Mouse (Mus musculus) gastrocnemius, postnatal 10 days (tissue): ENCODE measurements around the gene Cygb. TPM values are rescaled to one million over a fixed set of nuclear protein-coding genes. Genes with fewer than 3 reads are reported as not detected.
A peak's percentile ranks its signal among the peaks of the same experiment; 100 is the strongest.
"Not testable (repeated sequence)": the region's sequence is repeated elsewhere in the genome, so short reads cannot be mapped to it uniquely, and the experiment has no call there.

Experiments
- DNase-seq: peaks from one replicate; pipeline ENCODE4 v3.0.0; 2021; ENCODE audit warnings: mixed read lengths
- total RNA-seq, 2 experiments: library from RNA; stranded (reverse); gene quantifications; 2 replicates each; pipeline ENCODE4 v1.2.3; 2021

Gene Cygb
- total RNA-seq, 2 experiments from 2014 or later, result 26.6 to 30.3 TPM

DNA sequence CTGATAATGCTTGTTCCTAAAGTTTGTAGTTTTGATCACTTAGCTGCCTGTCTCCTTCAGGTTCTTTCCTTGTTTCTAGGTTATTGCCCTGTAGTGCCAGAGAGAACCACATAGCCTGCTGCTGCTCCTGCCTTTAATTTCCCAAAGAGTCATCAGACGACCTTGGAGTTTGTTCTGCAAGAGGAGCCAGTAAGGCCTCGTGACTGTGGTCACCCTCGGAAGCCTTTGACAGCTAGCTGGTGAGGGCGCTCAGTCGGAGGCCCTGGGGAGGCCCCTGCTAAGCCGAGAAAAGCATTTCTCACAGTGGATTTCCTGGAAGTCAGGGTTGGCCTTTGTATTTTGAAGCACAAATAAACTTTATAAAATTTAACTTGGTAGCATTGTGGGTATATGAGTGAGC, 21.3 kb upstream of the Cygb start:
- DNase-seq, result not testable (repeated sequence)

DNA sequence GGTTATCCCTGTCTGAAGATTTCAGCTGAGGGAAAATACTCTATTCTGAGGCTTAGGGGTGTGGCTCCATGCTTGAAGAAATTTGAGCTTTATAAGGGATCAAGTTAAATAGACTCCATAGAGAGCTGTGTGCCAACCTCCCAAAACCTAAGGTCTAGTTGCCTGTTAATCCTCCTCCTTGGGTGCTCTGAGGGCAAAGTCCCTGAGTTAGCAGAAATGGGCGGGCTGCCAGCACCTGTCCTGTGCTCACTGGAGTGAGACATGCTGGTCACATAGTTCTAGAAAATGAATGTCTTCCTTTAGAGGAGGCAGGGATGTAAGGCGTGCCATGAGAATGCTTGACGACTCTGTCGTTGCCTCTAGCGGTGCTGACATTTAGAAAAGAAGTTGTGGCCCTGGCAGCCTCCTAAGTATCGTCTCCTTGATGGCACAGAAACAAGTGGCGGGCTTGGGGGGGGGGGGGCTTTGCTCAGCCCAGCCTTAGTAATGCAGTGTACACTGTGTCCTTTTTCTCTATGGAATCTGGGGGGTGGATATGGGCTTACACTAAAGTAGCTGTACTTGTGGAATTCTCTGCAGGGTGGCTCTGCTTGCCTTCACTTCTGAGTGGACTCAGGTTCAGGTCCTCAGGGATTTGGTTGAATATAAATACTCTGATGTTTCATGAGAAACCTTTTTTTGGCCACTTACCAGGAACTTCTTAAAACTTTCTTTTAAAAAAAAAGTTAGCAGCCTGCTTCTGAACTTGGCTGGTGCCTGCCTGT, 20.7 kb upstream of the Cygb start:
- peak; percentile 45 for DNase-seq

DNA sequence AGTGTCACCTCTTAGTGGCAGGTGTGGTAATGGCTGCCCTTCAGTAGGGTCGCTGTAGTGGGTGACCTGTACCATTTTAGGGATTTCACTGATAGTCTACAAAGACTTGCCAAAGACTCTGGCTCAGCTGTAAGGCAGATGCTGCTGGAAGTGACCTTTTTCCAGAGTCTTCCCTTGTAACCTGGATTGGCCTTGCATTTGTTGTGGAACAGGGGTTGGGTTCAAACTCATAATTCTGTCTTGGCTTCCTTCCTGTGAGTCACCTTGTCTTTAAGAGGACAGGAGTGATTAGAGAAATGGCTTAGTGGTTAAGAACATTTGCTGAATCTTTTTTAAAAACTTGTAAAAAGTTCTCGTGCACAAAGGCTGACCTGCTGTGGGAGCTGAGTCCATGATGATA, 19.3 kb upstream of the Cygb start:
- DNase-seq, result no peak

DNA sequence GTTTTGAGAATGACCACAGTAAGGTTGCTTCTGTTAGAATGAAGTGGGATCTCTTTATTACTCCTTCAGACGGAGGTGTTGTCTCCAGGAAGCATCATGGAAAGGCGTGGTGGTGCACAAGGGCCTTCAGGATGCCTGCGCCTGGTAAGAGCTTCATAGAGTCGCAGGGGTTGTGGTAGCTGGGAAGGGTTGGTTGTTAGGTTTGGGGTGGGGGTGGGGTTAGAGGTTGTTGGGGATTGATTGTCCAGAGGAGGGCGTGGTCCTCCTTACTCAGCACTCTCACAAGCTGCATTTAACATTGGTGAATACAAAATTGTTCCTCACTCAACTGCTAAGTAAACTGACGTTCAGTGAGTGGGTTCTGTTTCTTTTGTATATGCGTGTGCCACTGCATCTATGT, 18.5 kb upstream of the Cygb start:
- DNase-seq, result no peak

DNA sequence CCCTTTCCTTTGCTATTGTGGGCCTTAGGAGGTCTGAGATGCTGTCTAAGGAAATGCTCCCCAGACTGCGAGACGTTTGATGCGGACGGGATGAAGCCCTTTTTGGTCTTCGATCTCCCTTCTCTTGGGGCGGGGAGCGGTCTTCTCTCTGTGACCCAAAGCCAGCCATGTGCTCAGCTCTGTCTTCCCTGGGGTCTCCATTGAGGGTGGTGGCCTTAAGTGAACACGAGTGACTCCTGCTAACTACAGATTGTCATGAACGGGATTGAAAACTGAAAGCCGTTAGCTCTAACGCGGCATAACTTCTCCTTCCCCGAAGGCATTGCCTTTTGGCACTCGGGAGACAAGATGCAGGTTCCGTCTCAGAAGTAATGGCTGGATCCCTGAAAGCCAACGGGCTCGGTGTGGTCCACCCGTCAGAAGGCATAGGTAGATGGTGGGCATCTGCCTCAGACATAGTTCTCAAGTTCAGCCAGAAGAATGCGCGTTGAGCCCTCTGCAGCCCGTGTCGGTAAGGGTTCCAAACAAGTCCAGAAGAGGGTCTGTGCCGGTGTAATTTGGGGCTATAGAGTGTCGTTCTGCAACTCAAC, 17.8 kb upstream of the Cygb start:
- no peak for DNase-seq

DNA sequence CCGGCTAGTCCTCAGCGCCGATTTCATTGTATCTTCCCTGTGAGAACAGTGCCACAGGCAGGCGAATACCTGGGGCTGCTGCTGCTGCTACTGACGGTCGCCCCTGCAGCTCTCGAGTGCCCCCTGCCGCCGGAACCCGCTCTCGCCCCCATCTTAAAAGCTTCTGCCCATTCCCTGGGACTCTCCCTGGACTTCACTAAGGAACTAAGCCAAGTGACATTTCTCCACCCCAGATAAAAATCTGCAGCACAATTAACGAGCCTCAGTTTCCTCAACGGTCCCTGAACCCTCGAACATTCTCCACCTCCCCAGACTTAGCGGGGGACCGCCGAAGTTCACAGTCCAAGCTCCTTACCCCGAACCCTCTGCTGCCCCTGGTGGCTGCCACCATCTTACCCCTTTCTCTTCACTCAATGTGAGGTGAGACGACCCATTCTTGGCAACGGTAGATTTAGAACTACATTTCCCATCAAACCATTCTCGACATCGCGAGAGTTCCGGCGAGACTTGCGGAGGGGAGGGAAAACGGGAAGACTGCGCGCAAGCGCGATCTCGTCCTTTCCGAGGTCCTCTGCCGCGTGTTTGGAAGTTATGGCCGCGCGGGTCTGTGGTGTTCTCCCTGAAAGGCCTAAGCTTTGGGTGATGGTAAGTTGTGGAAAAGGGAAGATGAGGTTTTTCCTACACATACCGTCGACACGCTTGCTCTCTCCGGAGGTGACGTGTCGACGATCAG, 17.2 kb upstream of the Cygb start:
- DNase-seq, result peak; percentile 98

DNA sequence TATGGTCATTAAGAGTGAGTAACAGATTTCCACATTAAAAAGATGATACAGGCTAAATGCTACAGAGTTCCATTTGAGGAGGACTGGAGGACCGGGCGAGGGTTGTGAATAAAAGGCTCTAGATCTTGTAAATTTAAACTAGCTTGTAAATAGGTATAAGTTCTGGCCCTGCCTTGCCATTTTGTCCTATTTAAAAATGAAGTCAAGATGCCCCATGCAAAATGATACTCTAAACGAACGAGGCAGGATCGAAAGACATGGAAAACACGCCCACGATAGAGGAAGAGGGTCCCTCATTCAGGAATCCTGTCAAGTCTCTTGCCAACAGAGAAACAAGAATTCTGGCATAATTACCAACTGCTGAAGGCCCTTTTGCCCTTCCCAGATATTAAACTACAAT, 16.3 kb upstream of the Cygb start:
- DNase-seq, result no peak

DNA sequence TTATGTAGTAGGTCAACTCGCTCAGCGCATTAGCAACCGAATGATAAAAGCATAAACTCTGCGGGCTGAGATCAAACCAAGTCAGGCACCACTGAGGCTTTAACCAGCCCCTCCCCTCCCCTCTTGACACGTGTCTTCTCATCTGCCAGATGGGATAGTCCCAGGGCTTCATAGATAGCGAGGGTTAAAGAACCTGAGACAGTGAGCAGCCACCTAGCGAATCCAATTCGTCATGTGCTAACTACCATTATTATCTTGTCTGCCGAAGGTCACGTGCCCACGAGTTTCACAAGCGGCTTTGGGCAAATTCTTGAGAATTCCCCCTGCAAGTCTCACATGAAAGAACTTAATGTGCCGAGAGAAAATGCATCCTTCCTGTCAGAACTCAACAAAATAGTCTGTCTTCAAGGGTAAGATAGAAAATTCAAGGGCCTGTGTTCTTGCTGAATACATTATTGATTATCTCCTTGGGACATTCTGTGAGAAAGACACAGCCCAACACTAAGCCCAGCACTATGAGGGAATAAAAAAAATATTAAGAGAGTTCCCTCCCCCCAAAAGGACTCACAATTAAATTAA, 15.8 kb upstream of the Cygb start:
- DNase-seq, result no peak

DNA sequence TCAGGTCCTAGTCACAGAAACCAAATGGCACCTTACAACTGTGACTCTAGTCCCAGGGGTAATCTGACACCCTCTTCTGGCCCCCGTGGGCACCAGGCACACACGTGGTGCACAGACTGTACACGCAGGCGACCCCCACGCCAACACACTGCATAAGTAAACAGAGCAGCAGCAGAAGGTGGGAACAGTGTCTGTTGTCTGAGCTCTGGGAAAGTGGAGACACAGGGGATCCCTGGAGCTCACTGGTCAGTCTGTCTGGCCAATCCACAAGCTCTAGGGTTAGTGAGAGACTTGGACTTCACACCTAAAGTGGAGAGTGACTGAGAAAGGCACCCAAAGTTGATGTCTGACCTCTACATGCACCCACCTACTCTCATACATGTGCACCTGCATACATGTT, 15.2 kb upstream of the Cygb start:
- DNase-seq, result no peak

DNA sequence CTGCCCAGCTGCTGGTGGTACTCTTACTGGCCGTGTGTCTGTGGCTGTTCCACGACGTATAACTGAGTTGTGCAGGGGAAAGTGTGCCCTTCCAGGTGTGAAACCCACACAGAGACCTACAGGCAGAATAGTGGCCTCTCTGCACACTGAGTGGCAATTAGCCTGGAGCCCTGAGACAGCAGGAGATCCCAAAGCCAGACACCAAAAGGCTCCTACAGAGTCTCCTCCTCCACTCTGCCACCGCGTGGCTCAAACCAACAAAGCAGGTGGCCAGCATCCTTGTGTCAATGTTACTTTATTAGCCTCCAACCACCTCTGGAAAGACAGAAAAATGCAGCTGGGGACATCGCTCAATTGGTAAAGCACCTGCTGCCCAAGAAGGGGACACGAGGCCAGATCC, 14.7 kb upstream of the Cygb start:
- peak; percentile 36 for DNase-seq

DNA sequence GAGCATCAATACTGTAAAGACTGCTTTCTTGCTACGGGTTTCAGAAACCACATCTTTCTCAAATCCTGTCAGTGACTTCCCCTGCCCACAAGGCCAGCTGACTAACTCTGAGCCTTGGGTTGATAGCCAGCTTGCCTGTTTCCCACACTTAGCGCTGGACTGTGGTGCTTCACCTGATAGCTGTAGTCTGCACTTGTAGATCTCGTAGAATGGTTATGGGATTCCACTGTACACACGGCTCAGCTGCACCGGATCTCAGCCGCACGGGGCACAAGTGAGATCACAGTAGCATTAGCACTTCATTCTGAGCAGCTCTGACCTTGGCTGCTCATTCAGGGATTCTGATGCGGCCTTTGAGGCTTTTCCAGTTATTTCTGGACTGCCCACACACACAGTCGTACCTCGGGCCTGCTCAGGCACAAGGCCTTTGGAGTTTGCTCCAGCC, 14.3 kb upstream of the Cygb start:
- peak; percentile 12 for DNase-seq

DNA sequence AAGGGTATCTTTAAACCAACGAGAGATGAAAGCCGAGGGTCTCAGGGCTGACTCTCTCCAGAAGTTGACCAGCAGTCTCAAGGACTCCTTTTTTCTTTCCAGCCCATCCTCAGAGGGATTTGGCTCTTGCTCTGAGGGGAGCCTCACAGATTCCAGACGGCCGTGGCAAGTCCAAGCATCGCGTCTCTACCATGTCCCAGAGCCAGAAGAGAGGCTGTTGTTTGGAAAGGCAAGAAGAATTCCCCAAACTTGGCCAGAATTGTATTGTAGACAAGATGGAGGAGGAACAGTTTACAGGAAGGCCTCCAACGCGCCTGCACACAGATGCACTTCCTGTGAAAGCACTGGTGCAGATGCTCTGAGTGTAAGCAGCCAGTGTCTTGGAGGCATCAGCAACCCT, 13.8 kb upstream of the Cygb start:
- DNase-seq, result no peak

DNA sequence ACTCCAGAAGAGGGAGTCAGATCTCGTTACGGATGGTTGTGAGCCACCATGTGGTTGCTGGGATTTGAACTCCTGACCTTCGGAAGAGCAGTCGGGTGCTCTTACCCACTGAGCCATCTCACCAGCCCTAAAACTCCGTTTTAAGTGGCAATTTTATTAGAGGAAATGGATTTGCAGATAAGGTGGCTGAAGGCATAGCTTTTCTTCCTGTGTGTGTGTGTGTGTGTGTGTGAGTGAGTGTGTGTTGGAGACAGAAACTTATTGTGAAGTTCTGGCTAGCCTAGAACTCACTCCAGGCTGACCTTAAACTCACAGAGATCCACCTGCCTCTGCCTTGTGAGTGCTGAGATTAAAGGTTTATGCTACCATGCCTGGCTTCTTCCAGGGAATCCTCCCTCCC, 12.9 kb upstream of the Cygb start:
- not testable (repeated sequence) for DNase-seq

DNA sequence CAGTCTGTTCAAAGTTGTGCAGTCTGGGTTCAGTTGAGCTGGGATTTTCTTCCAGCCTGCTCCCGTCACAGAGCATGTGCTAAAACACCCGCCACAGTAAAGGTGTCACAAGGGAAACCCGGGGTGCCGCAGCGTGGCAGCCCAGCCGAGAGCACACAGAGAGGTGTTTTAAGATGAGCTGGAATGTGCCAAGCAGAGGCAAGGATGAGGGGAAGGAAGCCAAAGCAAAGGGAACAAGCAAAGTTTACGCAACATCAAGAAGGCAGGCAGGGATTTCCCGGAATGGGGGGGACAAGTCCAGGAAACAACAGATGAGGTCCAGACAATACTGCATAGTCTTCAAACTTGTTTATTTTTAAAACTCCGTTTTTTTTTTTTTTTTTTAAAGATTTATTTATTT, 12.5 kb upstream of the Cygb start:
- DNase-seq, result no peak

DNA sequence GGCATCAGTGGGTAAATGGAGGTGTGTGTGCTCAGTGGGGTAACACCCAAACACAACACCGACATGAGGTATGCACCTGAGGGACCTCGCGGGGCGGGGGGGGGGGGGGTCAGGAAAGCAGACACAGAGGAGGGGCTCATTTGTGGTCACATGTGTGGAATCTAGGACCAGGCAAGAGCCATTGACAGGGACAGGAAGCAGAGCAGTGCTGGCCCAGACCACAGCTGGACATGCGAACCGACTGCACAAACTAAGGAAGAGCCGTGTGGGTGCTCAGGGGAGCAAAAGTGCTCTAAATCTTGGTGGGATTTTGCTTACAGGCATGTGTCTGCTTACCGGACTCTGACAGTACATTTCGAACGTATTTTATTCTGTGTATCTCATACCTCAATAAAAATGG, 11.2 kb upstream of the Cygb start:
- no peak for DNase-seq

DNA sequence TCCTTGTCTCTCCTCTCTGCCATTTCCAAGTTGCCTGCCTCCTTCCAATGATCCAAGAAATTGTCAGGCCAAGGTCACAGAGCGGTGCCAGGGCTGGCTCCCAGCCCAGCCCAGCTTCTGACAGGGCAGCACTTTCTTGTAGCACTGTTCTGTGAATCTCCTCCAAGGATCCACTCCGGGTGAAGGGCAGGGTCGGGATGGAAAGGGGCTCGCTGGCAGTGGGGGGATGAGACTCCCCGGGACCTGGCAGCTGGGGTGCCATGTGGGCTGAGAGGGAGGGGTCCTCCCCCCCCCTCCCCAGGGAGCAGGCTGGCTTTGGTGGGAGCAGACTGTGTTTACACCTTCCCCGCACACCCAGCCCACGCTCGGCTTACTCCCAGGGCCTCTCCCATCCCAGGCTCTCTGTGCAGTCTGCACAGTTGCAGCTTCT, 7.8 kb upstream of the Cygb start:
- DNase-seq, result peak; percentile 48

DNA sequence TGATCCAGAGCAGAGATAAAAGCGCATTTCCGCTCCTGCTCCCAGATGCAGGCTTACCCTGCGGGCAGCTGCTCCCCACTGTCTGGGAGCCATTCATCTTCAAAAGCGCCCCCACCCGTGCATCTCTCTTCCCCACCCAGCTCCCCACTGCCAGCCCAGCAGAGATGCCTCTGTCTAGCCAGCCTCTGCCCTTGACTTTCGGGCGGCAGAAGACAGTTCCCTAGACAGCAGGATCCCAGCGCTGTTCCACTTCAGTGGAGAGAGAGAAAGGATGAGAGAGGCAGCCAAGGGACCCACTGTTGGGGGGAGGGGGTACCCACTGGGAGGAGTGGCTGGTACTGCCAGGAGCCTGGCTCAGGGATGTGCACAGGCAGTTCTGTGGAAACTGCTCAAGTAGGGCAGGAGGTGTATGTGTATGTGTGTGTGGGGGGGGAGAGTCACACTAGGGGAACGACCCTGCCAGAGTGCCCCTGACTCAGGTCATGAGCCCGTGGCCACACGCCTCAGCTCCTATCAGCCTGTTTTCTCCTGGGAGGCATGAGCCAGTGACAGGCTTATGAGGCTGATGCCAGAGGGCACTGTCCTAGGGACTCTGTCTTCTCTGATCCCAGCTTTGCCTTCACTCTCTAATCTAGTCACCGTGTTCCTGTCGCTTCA, 7.3 kb upstream of the Cygb start:
- DNase-seq, result no peak

DNA sequence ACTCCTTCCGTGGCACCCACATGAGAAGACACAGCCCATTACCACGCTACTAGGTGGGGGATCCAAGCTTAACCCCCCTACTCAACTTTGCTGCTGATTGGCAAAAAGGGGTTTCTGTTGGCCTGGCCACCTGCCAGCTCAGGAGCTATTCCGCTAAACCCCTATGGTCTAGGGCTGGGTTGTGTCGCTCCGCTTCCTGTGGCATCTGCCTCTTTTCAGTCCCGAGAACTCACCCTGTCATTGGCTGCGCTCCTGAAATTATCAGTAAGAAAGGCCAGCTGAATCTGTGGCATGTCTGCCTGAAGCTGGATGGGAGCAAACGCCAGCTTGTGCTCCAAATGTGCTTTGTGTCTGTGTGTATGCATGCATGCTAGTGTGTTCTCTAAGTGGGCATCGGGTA, 6.1 kb upstream of the Cygb start:
- peak; percentile 14 for DNase-seq

DNA sequence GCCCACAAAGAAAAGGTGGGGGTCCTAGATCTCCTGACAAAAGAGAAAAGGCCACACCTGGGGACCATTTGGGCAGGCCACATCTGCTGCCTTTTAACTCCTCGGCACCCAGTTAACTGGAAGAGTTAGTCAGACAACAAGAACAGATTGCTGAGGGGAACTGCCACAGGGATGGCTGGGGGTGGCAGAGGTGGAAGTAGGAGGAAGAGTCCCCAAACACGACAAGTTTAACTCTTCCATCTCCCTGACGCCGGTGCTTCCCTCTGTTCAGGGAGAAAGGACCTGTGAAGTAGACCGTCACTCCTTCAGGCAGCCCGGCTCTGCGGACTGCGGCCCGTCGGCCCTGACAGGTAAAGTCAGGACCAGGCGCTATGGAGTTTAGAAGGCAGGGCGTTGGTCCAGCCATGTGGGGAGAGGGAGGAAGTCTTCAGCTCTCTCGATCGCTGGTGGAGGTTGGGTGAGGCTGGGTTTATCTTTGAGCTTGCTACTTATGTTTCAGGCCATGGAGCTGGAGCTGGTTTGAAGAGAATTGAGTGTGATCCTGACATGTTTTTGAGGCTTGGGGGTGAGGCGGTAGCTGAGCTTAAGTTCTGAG, 5.0 kb upstream of the Cygb start:
- no peak for DNase-seq

DNA sequence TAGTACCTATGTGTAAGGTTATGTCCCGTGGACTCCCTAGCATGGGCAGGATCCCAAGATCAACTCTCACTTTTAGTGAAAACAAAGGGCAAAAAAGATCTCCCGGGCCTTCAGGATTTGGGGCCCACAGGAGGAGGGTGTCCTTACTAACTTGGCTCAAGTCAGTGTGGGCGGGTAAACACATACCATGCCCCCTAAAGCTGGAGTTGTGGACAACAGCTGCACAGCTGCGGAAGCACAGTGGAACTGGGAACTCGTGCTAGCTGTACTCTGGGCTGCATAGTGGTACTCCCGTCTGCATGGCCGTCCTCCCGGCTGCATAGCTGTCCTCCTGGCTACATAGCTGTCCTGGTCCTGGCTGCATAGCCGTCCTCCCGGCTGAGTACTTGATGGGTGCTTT, 4.1 kb upstream of the Cygb start:
- DNase-seq, result peak; percentile 16

DNA sequence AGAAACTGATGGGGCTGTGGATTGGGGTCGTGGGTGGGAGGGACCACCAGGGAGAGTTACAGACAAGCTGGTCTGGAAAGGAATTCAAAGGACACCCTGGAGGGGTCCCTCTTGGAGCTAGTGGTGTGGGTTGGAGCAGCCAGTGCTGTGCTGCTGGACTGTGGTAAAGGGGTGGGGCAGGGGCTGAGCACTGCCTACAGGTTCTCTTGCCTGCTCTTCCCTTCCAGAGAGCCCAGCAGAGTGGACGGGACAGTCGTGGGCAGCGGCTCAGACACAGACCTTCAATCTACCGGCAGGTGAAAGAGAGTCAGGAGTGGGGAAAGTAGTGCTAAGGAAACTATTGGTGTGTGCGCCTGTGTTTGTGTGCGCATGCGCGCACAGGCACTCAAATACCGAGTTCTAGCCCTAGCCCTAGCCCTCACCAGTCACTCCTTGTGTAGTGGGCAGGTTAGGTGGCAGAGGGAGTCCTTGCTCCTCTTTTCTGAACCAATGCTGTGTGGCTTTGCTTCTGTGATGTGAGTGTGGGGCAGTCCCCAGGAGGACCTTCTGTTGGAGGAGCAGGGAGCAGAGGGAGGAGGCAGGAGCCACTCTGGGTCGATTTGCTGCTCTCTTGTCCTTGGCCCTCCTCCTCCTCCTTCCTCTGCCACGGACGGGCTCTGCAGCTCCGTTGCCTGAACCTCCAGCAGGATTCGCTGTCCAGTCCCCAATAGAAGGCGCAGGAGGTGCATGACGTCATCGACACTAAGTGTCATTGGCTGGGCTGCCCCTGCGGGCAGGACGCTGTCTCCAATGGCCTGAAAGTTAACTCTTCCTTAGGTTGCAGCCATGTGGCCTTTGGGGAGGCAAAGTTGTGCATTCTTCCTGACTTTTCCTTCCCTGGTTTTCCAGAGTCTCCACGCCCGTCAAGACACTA, 3.5 kb upstream of the Cygb start:
- DNase-seq, result peak; percentile 84
